ENCODE assay signal across 7 mouse cellular contexts in the genomic region with DNA sequence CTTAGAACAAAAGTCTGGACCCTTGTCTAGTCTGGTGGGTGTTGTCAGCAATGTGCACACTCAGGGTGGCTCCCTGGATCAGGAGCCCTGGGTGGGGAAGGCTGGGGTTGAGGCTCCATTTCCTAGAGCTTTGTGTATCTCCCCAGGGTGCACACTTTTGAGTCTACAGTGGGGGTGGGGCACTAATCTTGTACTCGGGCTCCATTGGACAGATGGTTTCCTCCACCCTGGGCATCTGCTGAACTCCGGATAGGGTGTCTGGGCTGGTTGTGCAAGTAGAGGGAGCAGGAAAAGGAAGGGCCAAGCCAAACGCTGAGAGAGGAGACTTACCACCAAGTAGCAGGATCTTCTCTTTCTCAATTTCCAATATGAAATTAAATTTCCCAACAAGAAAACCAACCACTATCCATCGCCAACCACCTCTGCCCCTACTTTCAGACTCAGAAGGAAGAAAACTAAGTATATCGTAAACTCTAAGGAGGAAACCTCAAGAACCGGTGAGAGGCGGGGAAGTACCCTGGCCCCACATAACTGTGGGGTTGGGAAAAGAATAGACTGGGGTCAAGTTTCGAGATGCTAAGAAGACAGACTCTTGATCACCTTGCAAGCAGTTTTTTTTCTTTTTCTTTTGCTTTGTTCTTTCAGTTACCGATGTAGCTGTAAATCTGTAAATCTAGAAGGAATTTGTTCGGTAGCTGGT. TPM values are rescaled to one million over a fixed set of nuclear protein-coding genes. Genes with fewer than 3 reads are reported as not detected.
DNase-seq lines count a peak whose midpoint lies in the region; ATAC-seq and TF ChIP-seq lines count a peak whose summit lies in the region.

No protein-coding gene starts in this region.

- no peak overlapping the region for H3K27ac ChIP-seq in kidney, embryonic 15.5 days
- H3K27ac ChIP-seq in bone marrow, adult 2 months (ENCODE audit: control insufficient read depth, insufficient read depth, low read depth, low read length, poor library complexity) = peak overlapping the region; percentile 30; the same call in 1 of the 2 replicates
- H3K27ac ChIP-seq in forebrain, embryonic 15.5 days (replicated peaks) = no peak overlapping the region

- ATAC-seq in kidney, embryonic 15.5 days (replicated peaks; ENCODE audit: low FRiP score) = 0 out of 2 replicates have a peak, but pooled peaks have one; percentile 33
- no peak for ATAC-seq in forebrain, embryonic 15.5 days (replicated peaks)

- WGBS in kidney, embryonic 15.5 days = 70% methylated on average over 10 of the region's 10 CpGs
- 20% methylated on average over 10 of the region's 10 CpGs for WGBS in bone marrow, adult 2 months
- WGBS in forebrain, embryonic 15.5 days = 84% methylated on average over 10 of the region's 10 CpGs

- intact Hi-C loops in heart, postnatal 10 days (cut with DNase I) = no loop called here

- no peaks in the 10 kb centered on the region for H3K4me1 ChIP-seq in kidney, embryonic 15.5 days
- H3K4me1 ChIP-seq in bone marrow, adult 2 months (ENCODE audit: control insufficient read depth, insufficient read depth, low read length) = peaks cover 9% of the 10 kb centered on the region
- H3K4me1 ChIP-seq in forebrain, embryonic 15.5 days = no peaks in the 10 kb centered on the region

- no peak overlapping the region for H3K4me3 ChIP-seq in kidney, embryonic 15.5 days (replicated peaks)
- H3K4me3 ChIP-seq in bone marrow, adult 2 months (replicated peaks; ENCODE audit: control insufficient read depth, low read depth, low read length) = no peak overlapping the region
- no peak overlapping the region for H3K4me3 ChIP-seq in forebrain, embryonic 15.5 days

- H3K36me3 ChIP-seq in kidney, embryonic 15.5 days = peaks cover 39% of the 10 kb centered on the region
- peaks cover 36% of the 10 kb centered on the region for H3K36me3 ChIP-seq in forebrain, embryonic 15.5 days

- no peak overlapping the region for H3K4me2 ChIP-seq in kidney, embryonic 15.5 days
- no peak overlapping the region for H3K4me2 ChIP-seq in forebrain, embryonic 15.5 days (replicated peaks)

- TF ChIP-seq CTCF in bone marrow, adult 2 months (IDR thresholded peaks at IDR 0.05; ENCODE audit: control insufficient read depth, insufficient read depth, low read length) = no peak

- H3K9me3 ChIP-seq in kidney, embryonic 15.5 days (replicated peaks) = no peaks in the 10 kb centered on the region
- no peaks in the 10 kb centered on the region for H3K9me3 ChIP-seq in forebrain, embryonic 15.5 days

- no peaks in the 10 kb centered on the region for H3K27me3 ChIP-seq in kidney, embryonic 15.5 days
- no peaks in the 10 kb centered on the region for H3K27me3 ChIP-seq in forebrain, embryonic 15.5 days

- TF ChIP-seq POLR2A in bone marrow, adult 2 months (IDR thresholded peaks at IDR 0.05; ENCODE audit: borderline replicate concordance, control insufficient read depth, low read depth, low read length) = no peak

- no peak for DNase-seq in kidney, postnatal 14 days
- peak; percentile 17 to 18 for DNase-seq in heart, postnatal 10 days
- peak; percentile 40 to 55 for DNase-seq in lung, postnatal 4 days
- no peak for DNase-seq in adipocyte (ENCODE audit: low spot score)

- no peak overlapping the region for H3K9ac ChIP-seq in kidney, embryonic 15.5 days
- no peak overlapping the region for H3K9ac ChIP-seq in forebrain, embryonic 15.5 days (replicated peaks)

RNA-seq across cellular contexts. Expression of gene Tnfrsf21, which starts 19.9 kb away (rescaled TPM):
- polyA plus RNA-seq in kidney, embryonic 15.5 days (2015; fragmentation: Nextera tagmentation; extraction: Ambion mirVana) = 51.9 and 53.8 TPM in 2 replicates
- polyA plus RNA-seq in bone marrow, adult 2 months (2011; ENCODE audit: insufficient read depth, insufficient read length, low replicate concordance, missing spikeins) = 7.2 and 18.6 TPM in 2 replicates
- 10 to 100 TPM; 16.0 to 20.2 TPM for total RNA-seq in heart, postnatal 10 days (2021)
- 57.1 and 59.6 TPM in 2 replicates for polyA plus RNA-seq in forebrain, embryonic 15.5 days (2015; fragmentation: Nextera tagmentation; extraction: Ambion mirVana)

Comparison
In these comparisons a context has a peak if more than half of its experiments do, and no peak if none do; other contexts are left out.
1. DNase-seq: peak in heart, postnatal 10 days (2 of 2) and lung, postnatal 4 days (2 of 2); none in kidney, postnatal 14 days (single experiment) and adipocyte (single experiment).